Mouse (Mus musculus): ENCODE measurements around the gene Cltc.
A peak's percentile ranks its signal among the peaks of the same experiment; 100 is the strongest.
"Not testable (repeated sequence)": the region's sequence is repeated elsewhere in the genome, so short reads cannot be mapped to it uniquely, and the experiment has no call there.

Gene Cltc

GRCm38 (mm10) chr11:86738956-86739355, 18.4 kb downstream of the Cltc start:
- ATAC-seq (ENCODE audit: low TSS enrichment) = no peak

- ATAC-seq (ENCODE audit: low TSS enrichment) = not testable (repeated sequence)
Observed at GRCm38 (mm10) chr11:86738308-86738707, 19.1 kb downstream of the Cltc start.

- no peak for ATAC-seq (ENCODE audit: low TSS enrichment)
Observed at GRCm38 (mm10) chr11:86737301-86738000, 19.9 kb downstream of the Cltc start.

GRCm38 (mm10) chr11:86734993-86735392, 22.4 kb downstream of the Cltc start:
- ATAC-seq (ENCODE audit: low TSS enrichment) = no peak

- ATAC-seq (ENCODE audit: low TSS enrichment) = peak; percentile 70; the same call in 1 of the 2 replicates
Observed at GRCm38 (mm10) chr11:86734241-86734939, 23.0 kb downstream of the Cltc start.

- ATAC-seq (ENCODE audit: low TSS enrichment) = peak; percentile 73; the same call in 1 of the 2 replicates
Observed at GRCm38 (mm10) chr11:86731443-86731842, 25.9 kb downstream of the Cltc start.

GRCm38 (mm10) chr11:86725607-86726006, 31.8 kb downstream of the Cltc start:
- no peak for ATAC-seq (ENCODE audit: low TSS enrichment)

- ATAC-seq (ENCODE audit: low TSS enrichment) = no peak
Observed at GRCm38 (mm10) chr11:86724982-86725381, 32.4 kb downstream of the Cltc start.

- ATAC-seq (ENCODE audit: low TSS enrichment) = no peak
Observed at GRCm38 (mm10) chr11:86724004-86724403, 33.4 kb downstream of the Cltc start.

GRCm38 (mm10) chr11:86719390-86719789, 38.0 kb downstream of the Cltc start:
- no peak for ATAC-seq (ENCODE audit: low TSS enrichment)

GRCm38 (mm10) chr11:86718369-86718768, 39.0 kb downstream of the Cltc start:
- ATAC-seq (ENCODE audit: low TSS enrichment) = no peak

- no peak for ATAC-seq (ENCODE audit: low TSS enrichment)
Observed at GRCm38 (mm10) chr11:86717306-86718065, 39.9 kb downstream of the Cltc start.

- ATAC-seq (ENCODE audit: low TSS enrichment) = no peak
Observed at GRCm38 (mm10) chr11:86714606-86715005, 42.8 kb downstream of the Cltc start.

GRCm38 (mm10) chr11:86701151-86701550, 56.2 kb downstream of the Cltc start:
- ATAC-seq (ENCODE audit: low TSS enrichment) = no peak

GRCm38 (mm10) chr11:86695461-86695860, 61.9 kb downstream of the Cltc start:
- ATAC-seq (ENCODE audit: low TSS enrichment) = no peak

GRCm38 (mm10) chr11:86692546-86692945, 64.8 kb downstream of the Cltc start:
- no peak for ATAC-seq (ENCODE audit: low TSS enrichment)

- no peak for ATAC-seq (ENCODE audit: low TSS enrichment)
Observed at GRCm38 (mm10) chr11:86691956-86692355, 65.4 kb downstream of the Cltc start.

GRCm38 (mm10) chr11:86691482-86691881, 65.9 kb downstream of the Cltc start:
- ATAC-seq (ENCODE audit: low TSS enrichment) = no peak

- no peak for ATAC-seq (ENCODE audit: low TSS enrichment)
Observed at GRCm38 (mm10) chr11:86690383-86690782, 67.0 kb downstream of the Cltc start.

GRCm38 (mm10) chr11:86685366-86685765, 72.0 kb downstream of the Cltc start:
- no peak for ATAC-seq (ENCODE audit: low TSS enrichment)

GRCm38 (mm10) chr11:86684126-86685012, 73.0 kb downstream of the Cltc start:
- no peak for ATAC-seq (ENCODE audit: low TSS enrichment)

Data from frontal cortex, adult (tissue).